Mouse (Mus musculus): ENCODE measurements at regions not wholly inside any gene's neighbourhood (a gene's known extent, or its start where the extent isn't known, plus 50 kb on each side); places are given as distances from the start of the nearest gene placed in this dataset.

DNA sequence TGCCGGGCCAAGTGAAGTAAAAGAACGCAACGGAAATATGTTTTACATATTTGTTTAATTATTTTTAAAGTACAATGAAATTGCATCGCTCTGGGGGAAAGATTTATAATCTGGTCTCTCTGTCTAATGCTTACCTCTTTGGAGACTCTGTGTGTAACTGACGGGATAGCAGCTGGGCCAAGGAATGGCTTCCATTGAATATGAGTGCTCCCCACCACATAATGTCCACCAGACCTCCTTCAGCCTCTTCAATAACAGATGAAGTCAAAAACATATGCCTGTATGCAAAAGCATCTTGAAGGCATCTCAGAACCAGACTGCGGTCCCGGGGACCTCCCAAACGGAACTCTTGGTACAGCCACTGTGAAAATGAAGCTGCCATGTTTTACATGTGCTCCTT, 531.0 kb downstream of the Zfp536 start:
- no peak for DNase-seq

DNA sequence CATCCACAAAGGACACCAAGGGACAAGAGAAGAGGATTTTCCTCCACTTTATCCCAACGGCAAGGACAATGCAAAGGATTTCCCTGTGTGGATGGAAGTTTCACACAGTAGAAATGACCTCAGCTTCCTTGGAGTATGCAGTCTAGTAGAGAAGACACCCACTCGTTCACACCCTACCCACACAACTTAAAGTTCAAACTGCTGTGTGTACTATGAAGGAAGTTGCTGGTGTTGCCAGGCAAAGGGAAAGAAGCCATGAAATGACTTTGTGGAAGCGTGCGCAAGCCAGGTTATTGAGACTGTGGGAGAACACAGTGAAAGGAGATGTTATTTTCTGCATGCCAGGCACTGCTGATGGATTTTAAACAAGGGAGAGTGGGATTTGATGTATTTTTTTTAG, 527.3 kb downstream of the Zfp536 start:
- no peak for DNase-seq

DNA sequence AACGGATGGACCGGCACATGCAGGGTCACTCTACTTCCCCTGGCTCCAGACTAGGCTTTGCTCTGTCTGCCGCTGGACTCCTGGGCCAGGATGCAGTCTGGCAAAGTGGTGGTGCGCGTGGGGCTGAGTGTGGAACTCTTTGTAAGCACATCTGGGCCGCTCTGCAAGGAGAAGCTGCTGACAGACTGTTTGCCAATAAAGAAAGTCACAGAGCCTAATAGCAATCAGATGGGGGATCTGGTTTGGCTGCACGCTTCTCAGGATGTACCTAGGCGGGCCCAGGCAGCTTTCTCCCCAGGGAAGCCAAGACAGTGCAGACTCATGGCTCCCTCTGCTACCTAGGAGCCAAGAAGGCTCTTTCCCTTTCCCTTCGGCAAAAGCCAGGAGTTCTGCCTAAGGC, 519.0 kb downstream of the Zfp536 start:
- DNase-seq, result no peak

DNA sequence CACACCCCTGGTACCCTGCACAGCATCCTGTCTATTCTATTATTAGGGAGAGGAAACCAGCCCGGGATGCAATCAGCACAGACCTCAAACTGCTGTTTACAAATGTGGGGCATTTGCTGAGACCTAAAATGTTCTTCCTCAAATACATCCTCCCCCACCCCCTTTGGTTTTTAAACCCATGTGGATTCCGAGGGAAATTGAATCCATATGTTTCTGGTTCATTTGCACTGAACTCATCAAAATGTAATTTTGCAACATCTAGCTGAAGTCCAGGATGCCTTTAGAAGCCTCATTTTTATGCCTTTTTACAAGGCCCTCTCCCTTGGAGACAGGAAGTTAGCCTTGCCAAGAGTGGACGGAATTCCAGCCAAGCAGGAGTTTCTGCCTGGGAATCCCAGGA, 517.6 kb downstream of the Zfp536 start:
- no peak for DNase-seq

DNA sequence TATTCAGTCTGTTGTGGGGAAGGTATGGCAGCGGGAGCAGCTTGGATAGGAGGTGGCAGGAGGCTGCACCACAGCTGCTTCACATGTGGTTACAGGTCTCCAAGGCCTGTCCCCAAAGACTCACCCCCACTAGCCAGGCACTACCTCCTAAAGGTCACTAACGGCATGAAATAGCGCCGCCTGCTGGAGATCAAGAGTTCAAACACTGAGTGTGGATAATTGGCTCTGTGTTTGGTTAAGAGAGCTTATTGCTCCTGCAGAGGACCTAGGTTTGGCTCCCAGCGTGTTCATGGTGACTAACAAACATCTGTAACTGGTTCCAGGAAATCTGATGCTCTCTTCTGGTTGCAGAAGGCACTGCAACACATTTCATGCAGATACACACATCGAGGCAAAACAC, 514.1 kb downstream of the Zfp536 start:
- no peak for DNase-seq

DNA sequence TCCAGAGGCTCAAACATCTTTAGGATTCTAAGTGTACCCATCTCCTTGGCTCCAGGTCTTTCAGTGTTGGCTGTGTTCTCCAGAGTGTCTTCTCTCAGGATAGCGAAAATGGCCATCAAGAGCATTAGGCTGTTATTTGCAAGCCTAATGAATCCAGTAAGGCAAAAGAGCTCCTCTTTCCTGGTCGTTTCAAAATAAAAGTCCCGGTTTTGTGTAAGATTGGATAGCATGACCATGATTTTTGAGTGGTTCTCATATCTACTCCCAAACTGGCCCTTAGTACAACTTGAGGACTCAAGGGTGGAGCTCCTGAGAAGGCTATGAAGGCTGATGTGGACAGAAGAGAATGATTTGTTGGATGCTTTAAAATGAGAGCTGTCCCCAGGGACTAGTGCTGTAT, 510.6 kb downstream of the Zfp536 start:
- DNase-seq, result no peak

DNA sequence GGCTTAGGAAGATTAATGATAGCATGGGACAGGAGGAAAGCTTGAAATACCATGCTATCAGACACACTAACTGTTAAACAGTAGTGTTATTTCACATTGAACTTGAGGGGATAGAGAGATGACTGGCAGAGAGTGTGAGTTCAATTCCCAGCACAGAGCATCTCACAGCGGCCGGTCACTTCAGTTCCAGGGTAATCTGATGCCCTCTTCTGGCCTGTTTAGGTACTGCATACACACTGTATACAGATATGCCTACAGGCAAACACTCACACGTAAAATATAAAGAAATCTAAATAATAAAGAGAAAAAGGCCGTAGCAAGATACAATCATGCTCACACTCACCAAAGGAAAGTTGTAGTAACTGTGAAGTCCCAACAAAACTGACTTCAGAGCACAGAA, 506.0 kb downstream of the Zfp536 start:
- DNase-seq, result no peak

DNA sequence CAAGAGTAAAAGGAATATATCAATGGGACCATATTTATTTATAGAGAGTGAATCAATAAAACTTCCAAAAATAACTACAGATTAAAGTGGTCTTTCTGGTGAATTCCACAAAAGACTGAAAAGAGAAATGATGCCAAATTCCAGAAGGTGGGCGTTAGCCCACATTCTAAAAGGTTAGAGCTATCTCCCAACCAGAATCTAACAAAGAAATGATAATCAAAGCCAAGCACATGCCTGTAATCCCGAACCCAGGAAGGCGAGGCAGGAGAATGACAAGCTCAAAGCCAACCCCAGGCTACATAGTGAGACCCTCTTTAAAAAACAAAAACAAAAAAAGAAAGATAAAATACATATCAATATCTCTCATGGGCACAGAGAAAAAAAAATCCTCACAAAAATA, 502.6 kb downstream of the Zfp536 start:
- DNase-seq, result no peak

DNA sequence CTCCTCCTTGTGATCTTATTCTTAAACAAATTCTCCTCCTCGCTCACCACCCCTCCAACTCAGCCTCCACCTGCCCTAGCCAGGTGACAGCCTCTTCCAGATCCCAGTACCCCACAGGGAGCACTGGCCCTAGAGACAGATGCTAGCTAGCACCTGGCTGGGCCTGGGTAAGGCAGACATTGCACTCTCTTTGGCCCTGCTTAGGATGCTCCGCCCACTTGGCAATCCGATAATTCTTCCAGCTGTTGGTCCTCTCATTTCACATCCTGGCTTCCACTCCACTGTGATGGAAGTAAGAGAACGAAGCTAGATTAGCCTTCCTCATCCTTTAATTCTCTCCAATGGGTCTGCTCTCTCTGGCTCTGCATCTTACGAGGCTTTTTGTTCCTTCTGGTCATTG, 483.4 kb downstream of the Zfp536 start:
- DNase-seq, result no peak

DNA sequence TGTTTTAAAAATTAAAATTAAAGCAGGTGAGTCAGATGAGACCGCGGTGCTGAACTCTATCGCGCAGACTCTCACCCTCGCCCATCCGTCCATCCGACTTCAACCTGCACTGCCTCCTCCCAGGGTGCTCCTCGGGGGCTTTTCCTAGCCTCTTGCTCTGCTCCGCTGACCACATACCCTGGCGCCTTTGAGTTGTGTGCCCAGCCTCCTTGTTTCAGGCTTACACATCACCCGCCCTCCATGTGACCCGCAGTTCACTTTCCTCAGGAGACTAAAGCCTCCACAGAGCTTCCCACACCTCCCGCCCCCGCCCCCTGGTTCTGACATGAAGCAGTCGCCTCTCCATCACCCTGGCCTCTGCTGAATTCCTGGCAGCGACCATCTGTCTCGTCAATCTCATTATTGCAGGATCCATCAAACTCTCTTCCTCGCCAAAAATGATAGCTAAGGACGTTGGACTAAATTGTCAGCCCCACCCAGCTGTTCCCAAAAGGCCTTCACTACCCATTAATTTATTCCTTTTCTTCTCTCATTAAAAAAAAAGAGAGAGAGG, 482.9 kb downstream of the Zfp536 start:
- DNase-seq, result no peak

DNA sequence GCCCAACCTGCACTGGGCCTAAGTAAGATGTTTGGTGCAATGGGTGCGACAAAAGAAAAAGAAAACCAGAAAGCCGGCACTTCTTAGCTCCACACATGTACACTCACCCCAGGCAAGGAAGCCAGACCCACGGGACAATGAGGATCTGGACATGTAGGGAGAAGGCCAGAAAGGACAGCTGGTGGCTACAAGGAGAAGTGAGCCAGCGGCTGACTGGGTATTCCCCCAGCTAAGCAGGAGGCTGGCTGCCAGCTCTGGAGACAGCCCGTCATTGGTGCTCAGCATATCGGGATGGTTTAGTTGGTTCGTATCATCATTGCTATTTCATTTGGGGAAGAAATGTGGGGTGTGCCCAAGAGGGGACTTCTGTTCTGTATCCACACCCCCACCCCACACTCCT, 481.7 kb downstream of the Zfp536 start:
- DNase-seq, result no peak

DNA sequence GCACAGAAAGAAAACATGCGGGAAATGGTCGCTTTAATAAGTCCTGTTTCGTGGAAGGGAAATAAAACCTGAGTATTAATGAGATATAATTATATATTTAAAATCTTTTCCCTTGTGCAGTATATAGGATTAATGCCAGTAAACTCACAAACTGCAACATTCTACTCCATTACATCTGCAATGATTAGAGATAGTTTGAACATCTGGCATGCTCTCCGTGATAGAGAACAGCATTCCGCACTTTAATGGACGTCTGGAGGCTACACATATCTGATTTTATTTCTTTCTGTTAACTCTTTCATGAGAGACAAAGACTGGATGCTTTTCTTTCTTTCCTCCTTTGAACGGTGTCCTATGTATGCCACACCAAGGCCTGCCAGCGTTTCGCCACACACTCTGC, 480.9 kb downstream of the Zfp536 start:
- no peak for DNase-seq

DNA sequence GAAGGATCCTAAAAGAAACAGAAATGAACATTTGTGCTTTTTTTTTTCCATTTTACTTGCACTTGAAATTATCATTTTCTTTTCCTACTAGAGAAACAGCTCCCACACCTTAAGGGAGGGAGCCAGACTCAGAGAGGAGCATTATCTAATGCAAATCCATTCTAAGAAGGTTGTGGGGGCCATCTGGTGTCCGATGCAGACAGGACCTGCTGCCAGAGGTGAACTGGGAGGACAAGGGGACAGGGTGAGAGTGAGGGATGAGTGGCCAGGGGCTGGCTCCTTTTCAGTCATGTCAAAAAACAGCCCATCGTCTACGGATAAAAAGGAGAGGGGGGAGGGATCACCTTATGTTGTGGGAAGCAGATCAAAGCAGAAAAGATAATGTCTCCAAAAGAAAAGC, 474.6 kb downstream of the Zfp536 start:
- no peak for DNase-seq

DNA sequence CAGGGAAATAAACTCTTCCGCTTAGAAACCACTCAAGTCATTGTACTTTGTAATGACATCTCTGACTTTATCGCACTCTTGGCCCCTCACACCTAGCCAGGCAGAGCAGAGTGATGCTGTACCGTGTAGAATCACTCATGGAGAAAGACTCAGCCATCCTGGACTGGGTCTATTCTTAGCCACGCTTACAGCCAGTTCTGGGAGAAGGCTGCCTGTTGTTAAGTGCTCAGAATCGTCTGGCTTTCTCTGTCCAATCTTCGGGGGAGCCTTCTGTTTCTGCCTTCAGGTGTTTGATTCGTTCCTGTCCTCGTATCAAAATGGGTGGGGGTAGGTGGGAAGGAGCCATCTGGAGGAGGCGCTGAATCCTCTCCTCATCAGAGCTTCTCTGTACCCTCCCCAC, 468.0 kb downstream of the Zfp536 start:
- DNase-seq, result no peak

DNA sequence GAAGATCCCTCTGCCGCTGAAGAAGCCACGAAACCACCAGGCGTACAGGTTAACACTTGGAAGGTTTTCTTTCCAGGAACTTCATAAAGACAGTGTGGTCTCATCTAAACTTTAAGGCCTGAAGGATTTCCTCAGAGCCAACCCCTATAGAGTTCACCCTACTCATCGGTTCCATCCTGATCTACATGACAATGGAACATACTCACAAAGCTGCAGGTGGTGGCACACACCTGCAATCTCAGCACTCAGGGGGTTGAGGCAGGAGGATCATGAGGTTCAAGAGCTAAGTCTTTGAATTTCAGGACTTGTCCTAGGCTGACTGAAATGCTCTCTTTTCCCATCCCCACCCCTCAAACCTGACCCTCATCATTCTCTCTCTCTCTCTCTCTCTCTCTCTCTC, 466.2 kb downstream of the Zfp536 start:
- DNase-seq, result no peak

DNA sequence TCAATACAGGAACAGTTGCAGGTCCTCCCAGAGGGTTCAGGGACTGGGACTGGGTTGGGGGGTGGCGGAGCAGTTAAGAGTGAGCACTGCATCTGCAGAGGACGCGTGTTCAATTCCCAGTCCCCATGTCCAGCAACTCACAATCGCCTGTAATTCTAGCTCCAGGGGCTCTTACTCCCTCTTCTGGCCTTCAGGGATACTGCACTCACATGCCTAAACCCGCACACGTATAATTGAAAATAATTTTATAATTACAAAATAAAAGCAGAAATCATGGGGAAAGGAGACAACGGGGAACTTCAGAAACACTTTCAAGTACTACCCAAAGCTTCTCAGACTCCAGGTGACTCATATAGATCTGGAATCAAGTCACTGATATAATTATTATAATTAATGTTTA, 448.8 kb downstream of the Zfp536 start:
- no peak for DNase-seq

DNA sequence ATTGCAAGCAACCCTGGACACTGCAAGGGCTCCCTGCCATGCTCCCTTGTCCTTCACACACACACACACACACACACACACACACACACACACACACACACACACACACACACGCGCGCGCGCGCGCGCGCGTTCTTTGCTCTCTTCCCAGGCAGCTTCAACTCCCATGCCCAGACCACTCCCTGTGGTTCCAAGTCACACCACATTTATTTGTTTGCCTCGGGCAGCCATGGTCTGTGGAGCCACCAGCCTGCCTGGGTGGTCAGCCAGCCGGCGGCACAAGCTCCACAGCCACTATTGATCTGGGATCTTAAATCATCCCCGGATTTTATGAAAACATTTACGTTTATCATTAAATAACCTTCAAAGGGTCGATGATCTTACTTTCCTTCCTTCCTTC, 440.0 kb downstream of the Zfp536 start:
- DNase-seq, result no peak

DNA sequence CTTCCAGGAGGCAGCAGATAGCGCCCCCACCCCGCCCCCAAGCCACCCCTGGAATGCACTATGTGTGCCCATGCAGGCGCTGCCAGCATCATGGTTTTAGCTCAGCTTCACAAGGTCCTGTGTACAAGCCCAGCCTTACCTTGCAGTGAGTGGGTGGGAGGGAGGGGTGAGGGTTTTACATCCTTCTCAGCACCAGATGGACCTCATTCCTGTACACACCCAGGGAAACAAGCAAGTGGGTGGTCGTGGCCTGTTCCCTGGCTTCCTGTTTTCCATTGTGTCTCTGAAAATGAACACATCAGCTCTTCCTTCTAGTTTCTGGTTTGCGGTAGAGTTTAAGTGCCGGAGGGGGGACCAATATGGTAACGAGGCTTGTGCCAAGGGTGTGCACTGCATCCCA, 438.2 kb downstream of the Zfp536 start:
- no peak for DNase-seq

DNA sequence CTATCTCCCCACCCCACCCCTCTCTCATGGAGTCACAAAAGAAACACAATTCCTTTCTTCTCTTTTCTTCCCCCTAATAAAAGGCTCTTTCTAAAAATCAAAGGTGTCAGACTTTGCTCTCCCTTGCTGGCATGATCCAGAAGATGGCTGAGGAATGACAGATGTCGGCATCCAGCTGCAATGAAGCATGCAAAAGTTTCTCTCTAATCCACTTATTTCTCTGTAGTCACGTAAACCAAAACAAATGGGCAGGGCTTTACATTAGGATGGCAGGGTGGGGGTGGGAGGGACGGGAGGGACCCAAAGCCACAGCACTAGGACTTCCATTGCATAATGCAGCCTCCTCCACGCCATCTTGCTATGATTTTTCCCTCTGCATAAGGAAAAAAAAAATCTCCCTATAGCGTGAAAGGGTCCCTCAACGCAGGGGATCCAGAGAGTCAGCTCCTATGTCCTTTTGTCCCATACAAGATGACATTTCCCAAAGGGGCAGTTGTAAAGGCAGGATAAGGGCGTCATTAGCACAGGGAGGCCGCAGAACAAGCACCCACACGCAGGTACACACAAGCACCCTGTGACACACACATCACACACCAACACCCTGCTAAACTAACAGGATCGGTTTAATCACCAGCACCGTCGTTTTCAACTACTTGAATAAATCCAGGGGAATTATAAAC, 437.1 kb downstream of the Zfp536 start:
- DNase-seq, result no peak

DNA sequence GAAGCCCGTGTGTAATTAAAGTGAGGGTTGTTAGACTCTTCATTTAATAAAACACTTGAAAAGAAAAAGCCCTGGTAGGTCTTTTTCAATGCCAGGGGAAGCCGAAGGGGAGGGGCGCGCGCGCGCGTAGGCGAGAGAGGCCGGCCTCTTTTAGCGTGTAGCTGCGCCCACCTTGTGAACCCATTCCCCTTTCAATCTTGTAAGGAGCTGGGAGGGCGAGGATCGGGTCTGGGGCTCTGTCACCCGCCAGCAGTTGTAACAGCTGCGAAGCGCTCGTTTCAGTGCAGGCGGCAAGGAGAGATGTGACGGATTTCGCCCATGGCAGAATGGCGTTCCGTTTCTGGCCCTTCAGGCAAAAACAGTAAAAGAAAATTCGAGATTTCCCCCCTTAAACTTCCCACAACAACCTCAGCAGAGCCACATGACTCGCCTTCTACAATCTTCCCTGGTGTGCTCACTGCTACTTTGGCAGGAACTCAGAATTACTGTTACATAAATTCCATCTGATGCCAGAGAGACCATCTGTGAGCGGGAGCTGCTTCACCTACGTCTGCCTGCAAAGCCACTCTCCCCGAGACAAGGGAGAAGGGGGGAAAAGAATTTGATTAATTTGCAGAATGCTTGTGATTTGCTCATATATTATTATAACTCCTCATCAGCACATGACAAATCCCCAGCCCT, 436.4 kb downstream of the Zfp536 start:
- DNase-seq, result no peak

DNA sequence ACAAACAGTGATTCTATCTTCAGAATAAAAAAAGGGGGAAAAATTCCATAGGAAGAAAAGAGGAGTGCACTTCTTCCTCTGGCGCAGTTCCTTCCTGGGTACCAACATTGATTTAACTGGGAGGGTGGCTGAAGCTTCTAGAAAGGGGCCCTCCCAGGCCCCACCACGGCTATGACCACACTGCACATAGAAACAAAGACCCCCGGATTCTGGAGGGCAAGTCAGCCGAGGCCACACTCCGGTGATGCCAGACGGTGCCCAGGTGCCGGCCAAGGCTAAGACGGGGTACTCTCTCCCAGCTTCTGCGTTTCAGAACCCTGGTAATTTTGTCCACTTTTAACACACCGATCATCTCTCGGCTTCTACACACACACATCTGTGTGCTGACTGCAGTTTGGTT, 435.8 kb downstream of the Zfp536 start:
- DNase-seq, result no peak

DNA sequence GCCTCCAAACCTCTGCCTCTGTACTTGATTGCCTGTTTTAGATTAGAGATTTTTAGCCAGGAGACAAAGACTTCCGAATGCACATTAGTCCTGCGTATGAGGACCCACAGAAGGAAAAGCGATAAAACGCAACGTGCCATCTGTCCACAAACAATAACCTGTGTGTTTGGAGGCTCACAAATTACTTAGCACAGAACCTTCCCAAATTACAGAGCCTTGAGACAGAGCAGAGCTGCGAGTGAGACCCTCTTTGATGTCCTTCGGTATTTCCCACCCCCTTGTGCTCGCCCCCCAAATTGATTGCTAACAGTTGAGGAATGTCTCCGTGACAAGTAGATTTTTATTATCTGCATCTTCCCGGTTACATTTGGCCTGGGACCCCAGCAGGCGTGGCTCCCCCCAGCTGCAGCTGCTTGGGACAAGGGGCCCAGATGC, 435.4 kb downstream of the Zfp536 start:
- DNase-seq, result no peak

DNA sequence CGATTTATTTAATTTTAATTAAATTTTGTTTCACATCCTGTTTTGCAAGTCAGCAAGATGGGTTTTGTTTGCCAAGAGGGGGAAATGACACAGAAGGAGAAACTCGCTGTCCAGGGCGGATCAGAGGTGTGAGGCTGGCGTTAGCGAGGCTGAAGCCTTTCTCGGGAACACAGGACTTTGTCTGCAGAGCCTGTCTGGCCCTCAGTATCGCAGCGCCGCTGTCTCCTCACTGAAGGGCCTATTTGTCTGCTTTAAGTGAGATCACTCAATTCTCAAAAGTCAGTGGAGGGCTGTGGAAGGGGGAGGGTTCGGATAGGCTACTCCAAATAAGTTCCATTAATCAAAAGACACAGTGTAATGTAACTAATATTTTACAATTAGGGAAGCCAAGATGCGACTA, 430.8 kb downstream of the Zfp536 start:
- DNase-seq, result no peak

DNA sequence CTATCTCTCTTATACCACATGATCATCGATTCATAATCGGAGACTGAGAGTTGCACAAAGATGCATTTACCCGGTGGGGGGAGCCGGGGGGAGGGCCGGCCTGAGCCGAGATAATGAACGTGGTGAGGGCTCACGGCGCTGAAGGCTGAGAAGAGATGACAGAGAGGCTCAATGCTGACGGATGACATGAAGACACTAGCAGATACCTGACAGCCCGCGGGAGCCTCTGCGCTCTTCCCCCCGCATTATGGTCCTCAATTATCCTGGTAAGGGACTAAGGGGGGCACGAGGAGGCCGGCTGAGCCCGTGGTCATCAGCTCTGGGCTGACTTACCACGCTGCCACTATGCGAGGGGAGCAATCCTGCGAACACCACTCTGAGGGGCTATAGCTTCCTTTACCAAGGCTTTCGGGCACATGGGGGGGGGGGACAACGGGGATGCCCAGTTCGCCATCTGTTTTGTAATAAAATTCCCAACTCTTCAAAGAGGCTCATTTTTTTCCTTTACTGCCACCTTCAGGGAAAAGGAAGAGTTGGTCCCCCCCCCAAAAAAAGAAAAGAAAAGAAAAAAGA, 430.3 kb downstream of the Zfp536 start:
- DNase-seq, result no peak

Data from kidney, adult 18-20 months (tissue).